Mouse (Mus musculus) urinary bladder, postnatal 10 days (tissue): Measurements from ENCODE around the gene Olfr585.

ENCODE experiments used
- DNase-seq: peaks from one replicate; pipeline ENCODE4 v3.0.0; 2022; ENCODE audit warnings: low spot score

Gene Olfr585

GRCm38 (mm10) chr7:103097420-103097819 lies at the start of gene Olfr585:
Olfr585 (plus strand) TSS chr7:103097720.
- DNase-seq: no peak

DNA sequence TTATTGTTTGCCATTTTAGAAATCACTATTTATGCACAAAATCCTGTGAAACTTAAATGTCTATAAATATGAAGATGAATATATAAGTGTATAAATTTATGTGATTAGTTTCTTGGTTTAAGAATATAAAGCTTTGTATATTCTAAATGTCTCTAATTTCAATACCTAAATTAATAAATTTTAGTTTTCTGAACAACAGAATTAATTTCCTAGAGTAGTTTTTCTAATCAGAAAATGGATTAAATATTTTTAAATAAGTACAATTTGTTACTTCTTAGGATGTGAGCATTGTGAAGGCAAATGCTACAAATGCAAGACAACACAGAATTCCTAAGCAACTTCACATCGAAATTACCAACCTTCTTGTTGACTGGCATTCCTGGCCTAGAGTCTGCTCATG lies 46.5 kb upstream of the Olfr585 start, which contains the start of gene Olfr583:
TSS of gene Olfr583 (plus strand) at position 301 of the 400 bp plus-strand sequence.
- DNase-seq: no peak

DNA sequence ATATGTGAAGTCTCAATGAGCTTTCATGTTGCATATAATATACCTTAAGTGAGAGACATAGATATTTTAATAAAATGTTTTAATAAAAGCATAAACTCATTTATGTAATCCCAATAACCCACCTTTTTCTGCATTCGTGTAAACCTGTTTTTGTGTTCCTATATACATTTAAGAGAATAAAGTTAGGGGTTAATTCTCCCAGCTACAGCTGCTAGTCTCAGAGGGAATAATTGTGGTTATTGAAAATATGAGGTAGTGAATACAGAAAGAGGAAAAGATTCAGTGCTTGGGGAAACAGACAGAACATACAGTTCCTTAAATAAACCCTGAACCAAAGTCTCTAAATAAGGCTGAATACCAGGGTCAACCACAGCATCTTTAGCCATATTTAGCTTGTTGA lies 15.9 kb upstream of the Olfr585 start, which contains the start of gene Olfr584:
TSS of gene Olfr584 (plus strand) at position 301 of the 400 bp plus-strand sequence.
- DNase-seq: no peak

DNA sequence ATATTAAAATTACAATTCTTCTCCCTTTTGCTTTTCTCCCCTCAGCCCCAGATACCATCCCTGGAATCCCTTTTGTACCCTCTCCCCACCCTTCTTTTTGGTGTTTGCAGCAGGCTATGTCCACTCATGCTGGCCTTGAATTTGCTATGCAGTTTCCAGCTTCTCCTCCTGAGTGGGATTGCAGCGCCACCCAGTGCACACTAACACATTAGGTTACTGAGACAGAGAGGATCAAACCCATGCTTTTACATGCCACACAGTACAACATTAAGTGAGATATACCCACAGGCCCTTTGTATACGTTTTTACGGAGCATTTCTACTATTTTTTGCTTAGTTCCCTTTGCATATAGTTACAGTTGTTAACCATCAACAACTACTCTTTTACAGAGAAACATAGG lies 21.9 kb downstream of the Olfr585 start:
- DNase-seq: no peak

DNA sequence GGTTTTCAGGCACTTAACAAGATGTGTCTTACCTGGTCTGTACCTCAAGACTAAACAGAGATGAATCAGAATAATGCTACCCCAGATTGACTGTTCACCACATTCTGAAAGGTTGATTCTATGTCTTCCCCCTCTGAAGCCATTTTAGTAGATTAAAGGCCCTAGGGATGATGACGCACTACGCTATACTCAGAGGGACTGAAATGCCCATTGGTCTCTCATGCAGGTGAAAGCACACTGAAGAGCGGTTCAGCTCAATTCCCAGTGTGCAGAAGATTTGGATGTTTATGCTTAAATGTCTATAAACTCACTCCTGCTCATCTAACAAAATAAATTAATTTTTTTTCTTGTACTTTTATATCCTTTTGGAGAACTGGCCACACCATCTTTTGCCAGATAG lies 28.0 kb downstream of the Olfr585 start, which contains the start of gene Olfr586:
TSS of gene Olfr586 (minus strand) at position 101 of the 400 bp plus-strand sequence.
- DNase-seq: no peak

GRCm38 (mm10) chr7:103140579-103140978 lies 43.1 kb downstream of the Olfr585 start, which contains the start of gene Olfr588-ps1:
Olfr588-ps1 (plus strand) TSS chr7:103140879.
- no peak for DNase-seq
